Mouse (Mus musculus): Measurements from ENCODE around the gene Fam126b. TPM values are rescaled to one million over a fixed set of nuclear protein-coding genes. Genes with fewer than 3 reads are reported as not detected.
"Not testable (repeated sequence)": the region's sequence is repeated elsewhere in the genome, so short reads cannot be mapped to it uniquely, and the experiment has no call there.

Gene Fam126b
- polyA plus RNA-seq, 1 experiment from 2014 or later: 3.9 TPM

- no peak overlapping the region for H3K9ac ChIP-seq (ENCODE audit: low read length)
- H3K4me1 ChIP-seq (ENCODE audit: control insufficient read depth, insufficient read depth, low read length): no peaks in the 10 kb centered on the region
- no peaks in the 10 kb centered on the region for H3K27me3 ChIP-seq (ENCODE audit: control insufficient read depth, insufficient read depth, low read length)
- H3K36me3 ChIP-seq (ENCODE audit: control insufficient read depth, insufficient read depth): no peaks in the 10 kb centered on the region
- H3K27ac ChIP-seq (ENCODE audit: low read length): no peak overlapping the region
- no peak overlapping the region for H3K4me3 ChIP-seq (ENCODE audit: low read length)
- ATAC-seq (replicated peaks; ENCODE audit: extremely low read depth, insufficient read depth, low FRiP score): no peak
- WGBS: 70% methylated on average over 4 of the region's 4 CpGs
- H3K9me3 ChIP-seq (replicated peaks; ENCODE audit: control insufficient read depth, low read length): 0 out of 2 replicates have a peak, but pooled peaks cover 4% of the 10 kb centered on the region
- no peak overlapping the region for H3K4me2 ChIP-seq (ENCODE audit: low read depth, low read length)
Observed at GRCm38 (mm10) chr1:58615146-58615545, 29.0 kb upstream of the Fam126b start.

- WGBS: 49% methylated on average over 3 of the region's 3 CpGs
- Histone ChIP-seq H3K4me2 (ENCODE audit: low read depth, low read length) (no peak overlapping the region), H3K27me3 (ENCODE audit: control insufficient read depth, insufficient read depth, low read length) (no peaks in the 10 kb centered on the region), H3K27ac (ENCODE audit: low read length) (no peak overlapping the region), H3K4me3 (ENCODE audit: low read length) (no peak overlapping the region), H3K9ac (ENCODE audit: low read length) (no peak overlapping the region), H3K9me3 (replicated peaks; ENCODE audit: control insufficient read depth, low read length) (0 out of 2 replicates have a peak, but pooled peaks cover 4% of the 10 kb centered on the region), H3K36me3 (ENCODE audit: control insufficient read depth, insufficient read depth) (no peaks in the 10 kb centered on the region), H3K4me1 (ENCODE audit: control insufficient read depth, insufficient read depth, low read length) (no peaks in the 10 kb centered on the region)
- ATAC-seq (replicated peaks; ENCODE audit: extremely low read depth, insufficient read depth, low FRiP score): no peak
Observed at GRCm38 (mm10) chr1:58614424-58614823, 28.3 kb upstream of the Fam126b start.

- no peaks in the 10 kb centered on the region for H3K4me1 ChIP-seq (ENCODE audit: control insufficient read depth, insufficient read depth, low read length)
- 0 out of 2 replicates have a peak, but pooled peaks cover 1% of the 10 kb centered on the region for H3K9me3 ChIP-seq (replicated peaks; ENCODE audit: control insufficient read depth, low read length)
- no peak overlapping the region for H3K27ac ChIP-seq (ENCODE audit: low read length)
- ATAC-seq (replicated peaks; ENCODE audit: extremely low read depth, insufficient read depth, low FRiP score): no peak
- H3K9ac ChIP-seq (ENCODE audit: low read length): no peak overlapping the region
- no peaks in the 10 kb centered on the region for H3K36me3 ChIP-seq (ENCODE audit: control insufficient read depth, insufficient read depth)
- H3K27me3 ChIP-seq (ENCODE audit: control insufficient read depth, insufficient read depth, low read length): no peaks in the 10 kb centered on the region
- WGBS: 75% methylated on average over 6 of the region's 6 CpGs
- H3K4me3 ChIP-seq (ENCODE audit: low read length): no peak overlapping the region
- H3K4me2 ChIP-seq (ENCODE audit: low read depth, low read length): no peak overlapping the region
Observed at GRCm38 (mm10) chr1:58613786-58614185, 27.7 kb upstream of the Fam126b start.

GRCm38 (mm10) chr1:58610611-58611010 lies 24.5 kb upstream of the Fam126b start:
- Histone ChIP-seq H3K36me3 (ENCODE audit: control insufficient read depth, insufficient read depth) (no peaks in the 10 kb centered on the region), H3K9me3 (replicated peaks; ENCODE audit: control insufficient read depth, low read length) (no peaks in the 10 kb centered on the region), H3K4me1 (ENCODE audit: control insufficient read depth, insufficient read depth, low read length) (no peaks in the 10 kb centered on the region), H3K27me3 (ENCODE audit: control insufficient read depth, insufficient read depth, low read length) (no peaks in the 10 kb centered on the region), H3K9ac (ENCODE audit: low read length) (no peak overlapping the region), H3K27ac (ENCODE audit: low read length) (no peak overlapping the region), H3K4me2 (ENCODE audit: low read depth, low read length) (no peak overlapping the region), H3K4me3 (ENCODE audit: low read length) (no peak overlapping the region)
- 35% methylated on average over 1 of the region's 1 CpGs for WGBS
- ATAC-seq (replicated peaks; ENCODE audit: extremely low read depth, insufficient read depth, low FRiP score): no peak

- no peaks in the 10 kb centered on the region for H3K4me1 ChIP-seq (ENCODE audit: control insufficient read depth, insufficient read depth, low read length)
- H3K27me3 ChIP-seq (ENCODE audit: control insufficient read depth, insufficient read depth, low read length): no peaks in the 10 kb centered on the region
- WGBS: 69% methylated on average over 1 of the region's 1 CpGs
- no peak for ATAC-seq (replicated peaks; ENCODE audit: extremely low read depth, insufficient read depth, low FRiP score)
- H3K36me3 ChIP-seq (ENCODE audit: control insufficient read depth, insufficient read depth): no peaks in the 10 kb centered on the region
- no peaks in the 10 kb centered on the region for H3K9me3 ChIP-seq (replicated peaks; ENCODE audit: control insufficient read depth, low read length)
- H3K27ac ChIP-seq (ENCODE audit: low read length): no peak overlapping the region
- no peak overlapping the region for H3K4me2 ChIP-seq (ENCODE audit: low read depth, low read length)
- H3K4me3 ChIP-seq (ENCODE audit: low read length): no peak overlapping the region
- H3K9ac ChIP-seq (ENCODE audit: low read length): no peak overlapping the region
Observed at GRCm38 (mm10) chr1:58610166-58610565, 24.0 kb upstream of the Fam126b start.

GRCm38 (mm10) chr1:58609591-58609990 lies 23.5 kb upstream of the Fam126b start:
- H3K4me2 ChIP-seq (ENCODE audit: low read depth, low read length); H3K9ac ChIP-seq (ENCODE audit: low read length); H3K4me3 ChIP-seq (ENCODE audit: low read length); H3K4me1 ChIP-seq (ENCODE audit: control insufficient read depth, insufficient read depth, low read length); ATAC-seq (replicated peaks; ENCODE audit: extremely low read depth, insufficient read depth, low FRiP score); H3K9me3 ChIP-seq (replicated peaks; ENCODE audit: control insufficient read depth, low read length); H3K27me3 ChIP-seq (ENCODE audit: control insufficient read depth, insufficient read depth, low read length); H3K36me3 ChIP-seq (ENCODE audit: control insufficient read depth, insufficient read depth); H3K27ac ChIP-seq (ENCODE audit: low read length): not testable (repeated sequence)
- WGBS: 86% methylated on average over 5 of the region's 5 CpGs

- Histone ChIP-seq H3K4me2 (ENCODE audit: low read depth, low read length) (no peak overlapping the region), H3K36me3 (ENCODE audit: control insufficient read depth, insufficient read depth) (no peaks in the 10 kb centered on the region), H3K4me3 (ENCODE audit: low read length) (no peak overlapping the region), H3K27me3 (ENCODE audit: control insufficient read depth, insufficient read depth, low read length) (no peaks in the 10 kb centered on the region), H3K27ac (ENCODE audit: low read length) (no peak overlapping the region), H3K9me3 (replicated peaks; ENCODE audit: control insufficient read depth, low read length) (no peaks in the 10 kb centered on the region), H3K4me1 (ENCODE audit: control insufficient read depth, insufficient read depth, low read length) (no peaks in the 10 kb centered on the region), H3K9ac (ENCODE audit: low read length) (no peak overlapping the region)
- ATAC-seq (replicated peaks; ENCODE audit: extremely low read depth, insufficient read depth, low FRiP score): no peak
- WGBS: 36% methylated on average over 4 of the region's 4 CpGs
Observed at GRCm38 (mm10) chr1:58603738-58604137, 17.6 kb upstream of the Fam126b start.

GRCm38 (mm10) chr1:58602681-58603080 lies 16.6 kb upstream of the Fam126b start:
- Histone ChIP-seq H3K27me3 (ENCODE audit: control insufficient read depth, insufficient read depth, low read length) (no peaks in the 10 kb centered on the region), H3K4me2 (ENCODE audit: low read depth, low read length) (no peak overlapping the region), H3K4me1 (ENCODE audit: control insufficient read depth, insufficient read depth, low read length) (no peaks in the 10 kb centered on the region), H3K27ac (ENCODE audit: low read length) (no peak overlapping the region), H3K9me3 (replicated peaks; ENCODE audit: control insufficient read depth, low read length) (no peaks in the 10 kb centered on the region), H3K9ac (ENCODE audit: low read length) (no peak overlapping the region), H3K36me3 (ENCODE audit: control insufficient read depth, insufficient read depth) (no peaks in the 10 kb centered on the region), H3K4me3 (ENCODE audit: low read length) (no peak overlapping the region)
- ATAC-seq (replicated peaks; ENCODE audit: extremely low read depth, insufficient read depth, low FRiP score): no peak
- WGBS: 58% methylated on average over 4 of the region's 4 CpGs

- WGBS: 100% methylated on average over 1 of the region's 1 CpGs
- Histone ChIP-seq H3K4me3 (ENCODE audit: low read length) (peak overlapping the region; percentile 98), H3K9me3 (replicated peaks; ENCODE audit: control insufficient read depth, low read length) (no peaks in the 10 kb centered on the region), H3K9ac (ENCODE audit: low read length) (no peak overlapping the region), H3K4me1 (ENCODE audit: control insufficient read depth, insufficient read depth, low read length) (peaks cover 10% of the 10 kb centered on the region), H3K36me3 (ENCODE audit: control insufficient read depth, insufficient read depth) (0 out of 2 replicates have a peak, but pooled peaks cover 4% of the 10 kb centered on the region), H3K4me2 (ENCODE audit: low read depth, low read length) (peak overlapping the region; percentile 77; the same call in 1 of the 2 replicates), H3K27me3 (ENCODE audit: control insufficient read depth, insufficient read depth, low read length) (no peaks in the 10 kb centered on the region), H3K27ac (ENCODE audit: low read length) (no peak overlapping the region)
- ATAC-seq (replicated peaks; ENCODE audit: extremely low read depth, insufficient read depth, low FRiP score): no peak
Observed at GRCm38 (mm10) chr1:58587491-58587890, 1.4 kb upstream of the Fam126b start.

Data from heart, embryonic 16.5 days (tissue).